Mouse (Mus musculus): ENCODE measurements around the gene Snd1. TPM values are rescaled to one million over a fixed set of nuclear protein-coding genes. Genes with fewer than 3 reads are reported as not detected.

The Snd1 gene
- polyA plus RNA-seq, 1 experiment from 2014 or later: 79.3 TPM

DNA sequence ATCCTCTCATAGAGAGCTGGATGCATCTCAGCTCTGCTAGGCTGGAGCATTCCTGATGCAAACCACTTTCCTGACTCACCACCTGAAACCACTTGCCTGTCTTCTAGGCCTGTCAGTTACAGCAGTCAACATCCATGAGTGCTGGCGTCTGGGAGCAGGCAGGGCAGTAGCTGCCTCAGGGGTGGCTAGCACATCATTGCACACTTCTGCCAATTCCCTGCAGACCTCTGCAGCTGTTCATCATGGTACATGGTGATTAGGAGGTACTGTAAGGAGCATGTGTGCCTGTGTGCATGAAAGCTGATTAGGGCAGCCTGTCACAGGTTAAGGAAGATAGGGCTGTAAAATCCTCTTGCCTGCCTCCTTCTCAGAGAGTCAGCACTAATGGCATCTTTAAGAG, 153.5 kb downstream of the Snd1 start:
- peaks cover 3% of the 10 kb centered on the region; the same call in 1 of the 2 replicates for H3K36me3 ChIP-seq (ENCODE audit: insufficient read depth, low read length)
- TF ChIP-seq CTCF (IDR thresholded peaks at IDR 0.05; ENCODE audit: low read depth): no peak
- WGBS: 85% methylated on average over 1 of the region's 1 CpGs
- ATAC-seq (replicated peaks; ENCODE audit: low FRiP score, low read depth) (no peak), DNase-seq (ENCODE audit: low spot score) (no peak)
- no peak overlapping the region for H3K9ac ChIP-seq (ENCODE audit: low read depth, low read length)
- H3K4me2 ChIP-seq (ENCODE audit: low read length): no peak overlapping the region
- H3K27me3 ChIP-seq (ENCODE audit: insufficient read depth, low read length): no peaks in the 10 kb centered on the region
- H3K4me1 ChIP-seq (replicated peaks; ENCODE audit: insufficient read depth, low read length): no peaks in the 10 kb centered on the region
- no peak overlapping the region for H3K27ac ChIP-seq
- H3K4me3 ChIP-seq (replicated peaks; ENCODE audit: low read depth, low read length): no peak overlapping the region
- H3K9me3 ChIP-seq (replicated peaks; ENCODE audit: low read length): no peaks in the 10 kb centered on the region

DNA sequence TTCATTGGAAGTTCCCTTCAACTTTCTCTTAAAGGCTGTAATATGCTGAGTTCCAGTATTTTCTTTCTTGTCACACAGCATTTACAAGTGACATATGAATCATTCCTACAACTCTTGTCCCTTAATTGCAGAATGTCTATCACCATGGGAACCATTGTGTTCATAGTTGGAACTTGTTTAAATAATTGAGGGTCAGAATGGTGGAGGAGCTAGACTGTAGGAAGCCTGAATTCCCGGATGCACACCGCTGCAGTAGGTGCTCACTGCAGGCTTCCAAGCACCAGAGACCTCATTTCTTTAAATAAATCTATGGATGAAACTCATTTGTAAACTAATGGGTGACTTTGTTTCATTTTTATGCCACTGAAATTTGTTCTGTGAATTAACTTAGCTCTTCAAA, 154.9 kb downstream of the Snd1 start:
- H3K4me1 ChIP-seq (replicated peaks; ENCODE audit: insufficient read depth, low read length): 0 out of 2 replicates have a peak, but pooled peaks cover 3% of the 10 kb centered on the region
- H3K4me2 ChIP-seq (ENCODE audit: low read length): no peak overlapping the region
- no peak for ATAC-seq (replicated peaks; ENCODE audit: low FRiP score, low read depth)
- no peak overlapping the region for H3K27ac ChIP-seq
- no peaks in the 10 kb centered on the region for H3K27me3 ChIP-seq (ENCODE audit: insufficient read depth, low read length)
- H3K9ac ChIP-seq (ENCODE audit: low read depth, low read length): no peak overlapping the region
- peaks cover 3% of the 10 kb centered on the region; the same call in 1 of the 2 replicates for H3K36me3 ChIP-seq (ENCODE audit: insufficient read depth, low read length)
- no peak for TF ChIP-seq CTCF (IDR thresholded peaks at IDR 0.05; ENCODE audit: low read depth)
- H3K9me3 ChIP-seq (replicated peaks; ENCODE audit: low read length): no peaks in the 10 kb centered on the region
- no peak overlapping the region for H3K4me3 ChIP-seq (replicated peaks; ENCODE audit: low read depth, low read length)
- 63% methylated on average over 2 of the region's 2 CpGs for WGBS
- DNase-seq (ENCODE audit: low spot score): no peak

DNA sequence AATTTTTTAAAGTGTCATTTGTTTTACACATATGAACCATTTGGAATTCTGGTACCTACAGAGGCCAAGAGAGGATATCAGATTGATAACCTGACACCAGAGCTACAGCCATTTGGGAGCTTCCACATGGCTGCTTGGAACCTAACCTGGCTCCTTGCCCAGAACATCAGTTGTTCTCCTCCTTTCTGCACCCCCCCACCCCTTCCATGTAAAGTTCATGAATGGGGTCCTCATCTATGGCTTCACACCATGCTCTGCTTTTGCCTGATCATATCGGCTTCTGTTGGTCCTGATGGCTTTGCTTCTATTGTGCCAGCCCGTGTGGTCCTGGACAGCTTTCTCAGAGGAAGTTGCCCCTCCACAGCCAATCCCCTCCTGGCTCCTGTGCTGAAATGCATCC, 156.0 kb downstream of the Snd1 start:
- H3K9ac ChIP-seq (ENCODE audit: low read depth, low read length): no peak overlapping the region
- no peak for ATAC-seq (replicated peaks; ENCODE audit: low FRiP score, low read depth)
- no peak overlapping the region for H3K4me3 ChIP-seq (replicated peaks; ENCODE audit: low read depth, low read length)
- H3K27me3 ChIP-seq (ENCODE audit: insufficient read depth, low read length): no peaks in the 10 kb centered on the region
- no peak overlapping the region for H3K27ac ChIP-seq
- H3K4me2 ChIP-seq (ENCODE audit: low read length): no peak overlapping the region
- no peaks in the 10 kb centered on the region for H3K9me3 ChIP-seq (replicated peaks; ENCODE audit: low read length)
- TF ChIP-seq CTCF (IDR thresholded peaks at IDR 0.05; ENCODE audit: low read depth): no peak
- DNase-seq (ENCODE audit: low spot score): no peak
- WGBS: 76% methylated on average over 2 of the region's 2 CpGs
- 0 out of 2 replicates have a peak, but pooled peaks cover 3% of the 10 kb centered on the region for H3K4me1 ChIP-seq (replicated peaks; ENCODE audit: insufficient read depth, low read length)
- peaks cover 3% of the 10 kb centered on the region; the same call in 1 of the 2 replicates for H3K36me3 ChIP-seq (ENCODE audit: insufficient read depth, low read length)

DNA sequence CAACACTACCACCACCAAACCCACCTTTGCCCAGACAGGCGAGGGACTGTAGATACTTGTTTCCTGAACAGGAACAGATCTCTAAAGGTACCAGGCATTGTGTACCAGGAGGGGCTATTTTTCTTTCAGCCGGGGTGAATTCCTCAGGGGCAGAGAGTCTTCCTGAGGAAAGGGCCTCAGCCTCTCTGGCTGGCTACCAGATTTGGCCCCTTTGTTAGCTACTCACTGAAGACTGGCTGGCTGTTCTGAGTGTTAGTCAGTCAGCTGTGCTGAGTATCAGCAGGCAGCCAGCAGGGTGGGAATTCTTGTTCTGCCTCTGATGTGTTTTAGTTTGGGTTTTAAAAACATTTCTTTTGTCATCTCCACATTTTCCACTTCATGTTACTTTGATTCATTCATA, 158.2 kb downstream of the Snd1 start:
- no peaks in the 10 kb centered on the region for H3K36me3 ChIP-seq (ENCODE audit: insufficient read depth, low read length)
- no peaks in the 10 kb centered on the region for H3K9me3 ChIP-seq (replicated peaks; ENCODE audit: low read length)
- DNase-seq (ENCODE audit: low spot score) (no peak), ATAC-seq (replicated peaks; ENCODE audit: low FRiP score, low read depth) (no peak)
- no peak for TF ChIP-seq CTCF (IDR thresholded peaks at IDR 0.05; ENCODE audit: low read depth)
- H3K4me1 ChIP-seq (replicated peaks; ENCODE audit: insufficient read depth, low read length): 0 out of 2 replicates have a peak, but pooled peaks cover 3% of the 10 kb centered on the region
- WGBS: 58% methylated on average over 2 of the region's 2 CpGs
- H3K4me3 ChIP-seq (replicated peaks; ENCODE audit: low read depth, low read length): no peak overlapping the region
- H3K9ac ChIP-seq (ENCODE audit: low read depth, low read length): no peak overlapping the region
- no peak overlapping the region for H3K27ac ChIP-seq
- no peaks in the 10 kb centered on the region for H3K27me3 ChIP-seq (ENCODE audit: insufficient read depth, low read length)
- H3K4me2 ChIP-seq (ENCODE audit: low read length): no peak overlapping the region

GRCm38 (mm10) chr6:28633656-28634055, 158.7 kb downstream of the Snd1 start:
- no peaks in the 10 kb centered on the region for H3K27me3 ChIP-seq (ENCODE audit: insufficient read depth, low read length)
- WGBS: 66% methylated on average over 3 of the region's 3 CpGs
- ATAC-seq (replicated peaks; ENCODE audit: low FRiP score, low read depth): no peak
- no peak for DNase-seq (ENCODE audit: low spot score)
- H3K9ac ChIP-seq (ENCODE audit: low read depth, low read length): no peak overlapping the region
- no peak overlapping the region for H3K27ac ChIP-seq
- H3K9me3 ChIP-seq (replicated peaks; ENCODE audit: low read length): no peaks in the 10 kb centered on the region
- no peaks in the 10 kb centered on the region for H3K36me3 ChIP-seq (ENCODE audit: insufficient read depth, low read length)
- 0 out of 2 replicates have a peak, but pooled peaks cover 3% of the 10 kb centered on the region for H3K4me1 ChIP-seq (replicated peaks; ENCODE audit: insufficient read depth, low read length)
- H3K4me2 ChIP-seq (ENCODE audit: low read length): no peak overlapping the region
- TF ChIP-seq CTCF (IDR thresholded peaks at IDR 0.05; ENCODE audit: low read depth): no peak
- no peak overlapping the region for H3K4me3 ChIP-seq (replicated peaks; ENCODE audit: low read depth, low read length)

DNA sequence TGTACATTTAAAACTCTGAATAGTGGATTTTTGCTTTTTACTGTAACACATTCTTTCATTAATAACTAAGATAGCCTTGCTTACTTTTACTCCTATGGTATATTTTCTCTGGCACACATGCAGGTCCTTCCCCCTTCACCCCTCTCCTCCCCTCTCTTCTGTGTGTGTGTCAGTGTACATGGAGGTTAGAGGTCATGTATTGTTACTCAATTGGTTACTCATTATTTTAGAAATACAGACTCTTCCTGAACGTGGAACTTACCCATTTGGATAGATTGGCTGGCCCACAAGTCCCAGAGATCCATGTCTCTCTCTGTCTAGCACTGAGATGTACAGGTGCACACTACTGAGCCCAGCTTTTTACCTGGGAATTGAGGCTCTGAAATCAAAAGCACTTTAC, 160.2 kb downstream of the Snd1 start:
- no peak overlapping the region for H3K27ac ChIP-seq
- no peaks in the 10 kb centered on the region for H3K9me3 ChIP-seq (replicated peaks; ENCODE audit: low read length)
- WGBS: 49% methylated on average over 1 of the region's 1 CpGs
- H3K36me3 ChIP-seq (ENCODE audit: insufficient read depth, low read length): no peaks in the 10 kb centered on the region
- no peak for TF ChIP-seq CTCF (IDR thresholded peaks at IDR 0.05; ENCODE audit: low read depth)
- H3K9ac ChIP-seq (ENCODE audit: low read depth, low read length): no peak overlapping the region
- 0 out of 2 replicates have a peak, but pooled peaks cover 3% of the 10 kb centered on the region for H3K4me1 ChIP-seq (replicated peaks; ENCODE audit: insufficient read depth, low read length)
- H3K4me3 ChIP-seq (replicated peaks; ENCODE audit: low read depth, low read length): no peak overlapping the region
- no peak for DNase-seq (ENCODE audit: low spot score)
- no peak for ATAC-seq (replicated peaks; ENCODE audit: low FRiP score, low read depth)
- no peak overlapping the region for H3K4me2 ChIP-seq (ENCODE audit: low read length)
- H3K27me3 ChIP-seq (ENCODE audit: insufficient read depth, low read length): no peaks in the 10 kb centered on the region

Measured in kidney, postnatal 0 days (tissue).